Mouse (Mus musculus): ENCODE measurements around the gene Bicc1. TPM values are rescaled to one million over a fixed set of nuclear protein-coding genes. Genes with fewer than 3 reads are reported as not detected.

The Bicc1 gene
- polyA plus RNA-seq, 1 experiment from 2014 or later: 5.9 TPM

- 88% methylated on average over 10 of the region's 10 CpGs for WGBS
Observed at GRCm38 (mm10) chr10:71114260-71114920, 45.1 kb downstream of the Bicc1 start.

GRCm38 (mm10) chr10:71106491-71107205 lies 52.9 kb downstream of the Bicc1 start:
- Histone ChIP-seq H3K9me3 (no peaks in the 10 kb centered on the region), H3K4me3 (no peak overlapping the region), H3K9ac (no peak overlapping the region), H3K36me3 (no peaks in the 10 kb centered on the region), H3K4me2 (no peak overlapping the region), H3K4me1 (replicated peaks) (no peaks in the 10 kb centered on the region), H3K27me3 (no peaks in the 10 kb centered on the region), H3K27ac (no peak overlapping the region)
- ATAC-seq (ENCODE audit: low FRiP score): no peak
- WGBS: 96% methylated on average over 9 of the region's 9 CpGs

More at GRCm38 (mm10) chr10:71114260-71114920, 45.1 kb downstream of the Bicc1 start:
- Histone ChIP-seq H3K36me3 (no peaks in the 10 kb centered on the region), H3K4me2 (no peak overlapping the region), H3K27ac (no peak overlapping the region), H3K9me3 (no peaks in the 10 kb centered on the region), H3K27me3 (no peaks in the 10 kb centered on the region), H3K4me3 (no peak overlapping the region), H3K4me1 (replicated peaks) (no peaks in the 10 kb centered on the region), H3K9ac (no peak overlapping the region)
- no peak for ATAC-seq (ENCODE audit: low FRiP score)

GRCm38 (mm10) chr10:71104791-71105190 lies 54.7 kb downstream of the Bicc1 start:
- no peak overlapping the region for H3K27ac ChIP-seq
- no peaks in the 10 kb centered on the region for H3K36me3 ChIP-seq
- H3K27me3 ChIP-seq: no peaks in the 10 kb centered on the region
- ATAC-seq (ENCODE audit: low FRiP score): no peak
- no peak overlapping the region for H3K4me2 ChIP-seq
- H3K4me3 ChIP-seq: no peak overlapping the region
- H3K4me1 ChIP-seq (replicated peaks): peaks cover 9% of the 10 kb centered on the region
- H3K9ac ChIP-seq: no peak overlapping the region
- WGBS: 68% methylated on average over 6 of the region's 6 CpGs
- H3K9me3 ChIP-seq: no peaks in the 10 kb centered on the region

- Histone ChIP-seq H3K9ac (no peak overlapping the region), H3K27ac (peak overlapping the region; percentile 41; the same call in 1 of the 2 replicates), H3K4me2 (no peak overlapping the region), H3K4me1 (replicated peaks) (peaks cover 9% of the 10 kb centered on the region), H3K27me3 (no peaks in the 10 kb centered on the region), H3K4me3 (no peak overlapping the region), H3K36me3 (no peaks in the 10 kb centered on the region), H3K9me3 (no peaks in the 10 kb centered on the region)
- 52% methylated on average over 8 of the region's 8 CpGs for WGBS
- ATAC-seq (ENCODE audit: low FRiP score): peak; percentile 59
Observed at GRCm38 (mm10) chr10:71100815-71101499, 58.5 kb downstream of the Bicc1 start.

GRCm38 (mm10) chr10:71094707-71095254 lies 64.7 kb downstream of the Bicc1 start:
- H3K4me1 ChIP-seq (replicated peaks): no peaks in the 10 kb centered on the region
- no peak overlapping the region for H3K9ac ChIP-seq
- WGBS: 95% methylated on average over 8 of the region's 8 CpGs
- no peaks in the 10 kb centered on the region for H3K36me3 ChIP-seq
- no peak overlapping the region for H3K4me2 ChIP-seq
- H3K27ac ChIP-seq: no peak overlapping the region
- H3K27me3 ChIP-seq: no peaks in the 10 kb centered on the region
- no peak for ATAC-seq (ENCODE audit: low FRiP score)
- H3K9me3 ChIP-seq: no peaks in the 10 kb centered on the region
- no peak overlapping the region for H3K4me3 ChIP-seq

GRCm38 (mm10) chr10:71093312-71093711 lies 66.2 kb downstream of the Bicc1 start:
- no peak for ATAC-seq (ENCODE audit: low FRiP score)
- WGBS: 97% methylated on average over 2 of the region's 2 CpGs
- Histone ChIP-seq H3K4me1 (replicated peaks) (no peaks in the 10 kb centered on the region), H3K9me3 (no peaks in the 10 kb centered on the region), H3K27ac (no peak overlapping the region), H3K4me2 (no peak overlapping the region), H3K36me3 (no peaks in the 10 kb centered on the region), H3K9ac (no peak overlapping the region), H3K27me3 (no peaks in the 10 kb centered on the region), H3K4me3 (no peak overlapping the region)

- Histone ChIP-seq H3K9ac (no peak overlapping the region), H3K4me3 (no peak overlapping the region), H3K27me3 (no peaks in the 10 kb centered on the region), H3K4me2 (no peak overlapping the region), H3K27ac (no peak overlapping the region), H3K36me3 (no peaks in the 10 kb centered on the region), H3K4me1 (replicated peaks) (no peaks in the 10 kb centered on the region), H3K9me3 (no peaks in the 10 kb centered on the region)
- WGBS: 91% methylated on average over 4 of the region's 4 CpGs
- ATAC-seq (ENCODE audit: low FRiP score): no peak
Observed at GRCm38 (mm10) chr10:71087359-71087716, 72.2 kb downstream of the Bicc1 start.

- no peak for ATAC-seq (ENCODE audit: low FRiP score)
- Histone ChIP-seq H3K4me2 (no peak overlapping the region), H3K9ac (no peak overlapping the region), H3K4me1 (replicated peaks) (no peaks in the 10 kb centered on the region), H3K27me3 (no peaks in the 10 kb centered on the region), H3K27ac (no peak overlapping the region), H3K36me3 (no peaks in the 10 kb centered on the region), H3K9me3 (no peaks in the 10 kb centered on the region), H3K4me3 (no peak overlapping the region)
- WGBS: 91% methylated on average over 4 of the region's 4 CpGs
Observed at GRCm38 (mm10) chr10:71086571-71087358, 72.7 kb downstream of the Bicc1 start.

GRCm38 (mm10) chr10:71082986-71083385 lies 76.5 kb downstream of the Bicc1 start:
- no peaks in the 10 kb centered on the region for H3K9me3 ChIP-seq
- H3K4me1 ChIP-seq (replicated peaks): no peaks in the 10 kb centered on the region
- H3K9ac ChIP-seq: no peak overlapping the region
- no peaks in the 10 kb centered on the region for H3K27me3 ChIP-seq
- H3K27ac ChIP-seq: no peak overlapping the region
- H3K4me3 ChIP-seq: no peak overlapping the region
- 84% methylated on average over 6 of the region's 6 CpGs for WGBS
- ATAC-seq (ENCODE audit: low FRiP score): no peak
- no peaks in the 10 kb centered on the region for H3K36me3 ChIP-seq
- H3K4me2 ChIP-seq: no peak overlapping the region

GRCm38 (mm10) chr10:71078856-71079255 lies 80.6 kb downstream of the Bicc1 start:
- 97% methylated on average over 5 of the region's 5 CpGs for WGBS
- H3K9me3 ChIP-seq: no peaks in the 10 kb centered on the region
- H3K36me3 ChIP-seq: no peaks in the 10 kb centered on the region
- H3K4me3 ChIP-seq: no peak overlapping the region
- ATAC-seq (ENCODE audit: low FRiP score): no peak
- no peak overlapping the region for H3K4me2 ChIP-seq
- no peaks in the 10 kb centered on the region for H3K27me3 ChIP-seq
- no peaks in the 10 kb centered on the region for H3K4me1 ChIP-seq (replicated peaks)
- no peak overlapping the region for H3K27ac ChIP-seq
- H3K9ac ChIP-seq: no peak overlapping the region

- 77% methylated on average over 4 of the region's 4 CpGs for WGBS
- no peak for ATAC-seq (ENCODE audit: low FRiP score)
- Histone ChIP-seq H3K4me3 (no peak overlapping the region), H3K9me3 (no peaks in the 10 kb centered on the region), H3K4me2 (no peak overlapping the region), H3K27ac (no peak overlapping the region), H3K27me3 (no peaks in the 10 kb centered on the region), H3K9ac (no peak overlapping the region), H3K36me3 (no peaks in the 10 kb centered on the region), H3K4me1 (replicated peaks) (no peaks in the 10 kb centered on the region)
Observed at GRCm38 (mm10) chr10:71065009-71065408, 94.5 kb downstream of the Bicc1 start.

- Histone ChIP-seq H3K4me2 (no peak overlapping the region), H3K9ac (no peak overlapping the region), H3K9me3 (no peaks in the 10 kb centered on the region), H3K27ac (no peak overlapping the region), H3K4me3 (no peak overlapping the region), H3K4me1 (replicated peaks) (no peaks in the 10 kb centered on the region), H3K27me3 (no peaks in the 10 kb centered on the region), H3K36me3 (no peaks in the 10 kb centered on the region)
- no peak for ATAC-seq (ENCODE audit: low FRiP score)
- WGBS: 97% methylated on average over 6 of the region's 6 CpGs
Observed at GRCm38 (mm10) chr10:71064576-71064975, 94.9 kb downstream of the Bicc1 start.

Data from hindbrain, embryonic 13.5 days (tissue).